Mouse (Mus musculus): Measurements from ENCODE around the gene Rnf157. TPM values are rescaled to one million over a fixed set of nuclear protein-coding genes. Genes with fewer than 3 reads are reported as not detected.

Rnf157 gene
- polyA plus RNA-seq, 1 experiment, result not detected

- no peak for TF ChIP-seq GATA1 (IDR thresholded peaks at IDR 0.05; ENCODE audit: low read length)
These were observed 24.0 kb upstream of the Rnf157 start for GRCm38 (mm10) chr11:116436725-116437331.

- TF ChIP-seq GATA1 (IDR thresholded peaks at IDR 0.05; ENCODE audit: low read length), result peak; percentile 55
These were observed 23.3 kb upstream of the Rnf157 start for GRCm38 (mm10) chr11:116435992-116436724.

GRCm38 (mm10) chr11:116434967-116435752, 22.3 kb upstream of the Rnf157 start:
- no peak for TF ChIP-seq GATA1 (IDR thresholded peaks at IDR 0.05; ENCODE audit: low read length)

GRCm38 (mm10) chr11:116434287-116434966, 21.6 kb upstream of the Rnf157 start:
- no peak for TF ChIP-seq GATA1 (IDR thresholded peaks at IDR 0.05; ENCODE audit: low read length)

GRCm38 (mm10) chr11:116433356-116434286, 20.8 kb upstream of the Rnf157 start, which contains the start of gene Ubald2:
Gene Ubald2 (plus strand): TSS chr11:116434094.
- TF ChIP-seq GATA1 (IDR thresholded peaks at IDR 0.05; ENCODE audit: low read length), result no peak

GRCm38 (mm10) chr11:116432593-116433355, 19.9 kb upstream of the Rnf157 start:
- no peak for TF ChIP-seq GATA1 (IDR thresholded peaks at IDR 0.05; ENCODE audit: low read length)

- TF ChIP-seq GATA1 (IDR thresholded peaks at IDR 0.05; ENCODE audit: low read length), result no peak
These were observed 19.3 kb upstream of the Rnf157 start for GRCm38 (mm10) chr11:116432127-116432526.

- TF ChIP-seq GATA1 (IDR thresholded peaks at IDR 0.05; ENCODE audit: low read length), result no peak
These were observed 18.7 kb upstream of the Rnf157 start for GRCm38 (mm10) chr11:116431428-116432077.

GRCm38 (mm10) chr11:116430723-116431427, 18.0 kb upstream of the Rnf157 start:
- no peak for TF ChIP-seq GATA1 (IDR thresholded peaks at IDR 0.05; ENCODE audit: low read length)

- no peak for TF ChIP-seq GATA1 (IDR thresholded peaks at IDR 0.05; ENCODE audit: low read length)
These were observed 17.2 kb upstream of the Rnf157 start for GRCm38 (mm10) chr11:116429862-116430613.

- TF ChIP-seq GATA1 (IDR thresholded peaks at IDR 0.05; ENCODE audit: low read length), result no peak
These were observed 16.3 kb upstream of the Rnf157 start for GRCm38 (mm10) chr11:116428872-116429859.

Measured in G1E-ER4 (cell line).